Mouse (Mus musculus): ENCODE measurements around the gene Sag. TPM values are rescaled to one million over a fixed set of nuclear protein-coding genes. Genes with fewer than 3 reads are reported as not detected.

Gene Sag
- total RNA-seq, 1 experiment from 2014 or later: 8.0 TPM

GRCm38 (mm10) chr1:87851344-87851743 lies 47.9 kb downstream of the Sag start:
- no peak for ATAC-seq (ENCODE audit: extremely low read depth, insufficient number of reproducible peaks, low FRiP score, poor library complexity, severe bottlenecking)

- no peak for ATAC-seq (ENCODE audit: extremely low read depth, insufficient number of reproducible peaks, low FRiP score, poor library complexity, severe bottlenecking)
These were observed 48.8 kb downstream of the Sag start for GRCm38 (mm10) chr1:87852081-87852790.

- peak; percentile 49 for ATAC-seq (ENCODE audit: extremely low read depth, insufficient number of reproducible peaks, low FRiP score, poor library complexity, severe bottlenecking)
These were observed 49.6 kb downstream of the Sag start, which contains the start of gene Dgkd for GRCm38 (mm10) chr1:87852892-87853600. Gene Dgkd, plus strand, starts transcription at chr1:87853287.

GRCm38 (mm10) chr1:87853601-87854361 lies 50.3 kb downstream of the Sag start:
- ATAC-seq (ENCODE audit: extremely low read depth, insufficient number of reproducible peaks, low FRiP score, poor library complexity, severe bottlenecking): no peak

GRCm38 (mm10) chr1:87854411-87854810 lies 50.9 kb downstream of the Sag start:
- ATAC-seq (ENCODE audit: extremely low read depth, insufficient number of reproducible peaks, low FRiP score, poor library complexity, severe bottlenecking): no peak

- ATAC-seq (ENCODE audit: extremely low read depth, insufficient number of reproducible peaks, low FRiP score, poor library complexity, severe bottlenecking): no peak
These were observed 51.4 kb downstream of the Sag start for GRCm38 (mm10) chr1:87854851-87855251.

GRCm38 (mm10) chr1:87855522-87855921 lies 52.0 kb downstream of the Sag start:
- ATAC-seq (ENCODE audit: extremely low read depth, insufficient number of reproducible peaks, low FRiP score, poor library complexity, severe bottlenecking): no peak

GRCm38 (mm10) chr1:87856823-87857222 lies 53.3 kb downstream of the Sag start:
- peak; percentile 27; the same call in 1 of the 2 replicates for ATAC-seq (ENCODE audit: extremely low read depth, insufficient number of reproducible peaks, low FRiP score, poor library complexity, severe bottlenecking)

- no peak for ATAC-seq (ENCODE audit: extremely low read depth, insufficient number of reproducible peaks, low FRiP score, poor library complexity, severe bottlenecking)
These were observed 54.6 kb downstream of the Sag start for GRCm38 (mm10) chr1:87858031-87858430.

- ATAC-seq (ENCODE audit: extremely low read depth, insufficient number of reproducible peaks, low FRiP score, poor library complexity, severe bottlenecking): no peak
These were observed 55.0 kb downstream of the Sag start for GRCm38 (mm10) chr1:87858529-87858928.

GRCm38 (mm10) chr1:87863602-87864001 lies 60.1 kb downstream of the Sag start:
- ATAC-seq (ENCODE audit: extremely low read depth, insufficient number of reproducible peaks, low FRiP score, poor library complexity, severe bottlenecking): no peak

- no peak for ATAC-seq (ENCODE audit: extremely low read depth, insufficient number of reproducible peaks, low FRiP score, poor library complexity, severe bottlenecking)
These were observed 61.4 kb downstream of the Sag start for GRCm38 (mm10) chr1:87864889-87865288.

- ATAC-seq (ENCODE audit: extremely low read depth, insufficient number of reproducible peaks, low FRiP score, poor library complexity, severe bottlenecking): peak; percentile 52; the same call in 1 of the 2 replicates
These were observed 63.2 kb downstream of the Sag start for GRCm38 (mm10) chr1:87866672-87867071.

GRCm38 (mm10) chr1:87871546-87871945 lies 68.1 kb downstream of the Sag start:
- ATAC-seq (ENCODE audit: extremely low read depth, insufficient number of reproducible peaks, low FRiP score, poor library complexity, severe bottlenecking): no peak

GRCm38 (mm10) chr1:87873081-87873480 lies 69.6 kb downstream of the Sag start:
- no peak for ATAC-seq (ENCODE audit: extremely low read depth, insufficient number of reproducible peaks, low FRiP score, poor library complexity, severe bottlenecking)

- ATAC-seq (ENCODE audit: extremely low read depth, insufficient number of reproducible peaks, low FRiP score, poor library complexity, severe bottlenecking): peak; percentile 34; the same call in 1 of the 2 replicates
These were observed 72.6 kb downstream of the Sag start for GRCm38 (mm10) chr1:87876065-87876464.

GRCm38 (mm10) chr1:87877552-87878283 lies 74.2 kb downstream of the Sag start:
- ATAC-seq (ENCODE audit: extremely low read depth, insufficient number of reproducible peaks, low FRiP score, poor library complexity, severe bottlenecking): no peak

- ATAC-seq (ENCODE audit: extremely low read depth, insufficient number of reproducible peaks, low FRiP score, poor library complexity, severe bottlenecking): no peak
These were observed 75.6 kb downstream of the Sag start for GRCm38 (mm10) chr1:87879034-87879433.
